Mouse (Mus musculus) CH12.LX (cell line): ENCODE data around the gene Sptlc3. TPM values are rescaled to one million over a fixed set of nuclear protein-coding genes. Genes with fewer than 3 reads are reported as not detected.
A peak's percentile ranks its signal among the peaks of the same experiment; 100 is the strongest.

Source experiments
- DNase-seq: peaks from one replicate; pipeline ENCODE4 v3.0.0-alpha.2; 2013; ENCODE audit errors: extremely low read depth
- H3K27ac ChIP-seq: 2 replicates; pipeline ENCODE4 v1.5.1; 2012; ENCODE audit warnings: low read depth, mild to moderate bottlenecking, control low read depth, moderate library complexity; ENCODE audit not compliant: insufficient read depth
- H3K27me3 ChIP-seq: replicated peaks from 2 replicates; pipeline ENCODE3; 2012; ENCODE audit warnings: inconsistent platforms
- H3K36me3 ChIP-seq, 2 experiments: replicated peaks in 1 of 2; 2 replicates each; pipeline versions ENCODE3 to v1.6.1; 2012; ENCODE audit warnings: inconsistent platforms in 1 of 2, low read length in 1 of 2, mild to moderate bottlenecking in 1 of 2, mixed read lengths in 1 of 2, moderate library complexity in 1 of 2; ENCODE audit not compliant: control insufficient read depth in 1 of 2, insufficient read depth in 1 of 2
- H3K4me1 ChIP-seq, 2 experiments: 2 replicates each; pipeline ENCODE4 v1.6.1; 2012; ENCODE audit warnings: inconsistent platforms in 1 of 2, moderate library complexity in 1 of 2; ENCODE audit not compliant: insufficient read depth in 2 of 2, control insufficient read depth in 1 of 2
- H3K4me2 ChIP-seq: 2 replicates; pipeline ENCODE4 v1.6.1; 2012; ENCODE audit warnings: low read depth, mild to moderate bottlenecking, control low read depth; ENCODE audit not compliant: poor library complexity, insufficient read depth, severe bottlenecking
- H3K4me3 ChIP-seq, 3 experiments: fragments of 150-350 bp in 1 of 3; sonication (generic) in 1 of 3; replicated peaks in 1 of 3; 2 replicates each; pipeline versions ENCODE3 to v1.5.1; 2011 to 2012; ENCODE audit warnings: low read depth in 2 of 3, low read length in 2 of 3, mild to moderate bottlenecking in 2 of 3, moderate library complexity in 2 of 3, control low read depth in 1 of 3, improper control_type of control experiment in 1 of 3, inconsistent platforms in 1 of 3, mixed read lengths in 1 of 3; ENCODE audit not compliant: poor library complexity in 1 of 3
- H3K79me2 ChIP-seq: replicated peaks from 2 replicates; pipeline ENCODE4 v1.6.1; 2012; ENCODE audit warnings: mild to moderate bottlenecking, moderate library complexity; ENCODE audit not compliant: control insufficient read depth, poor library complexity, insufficient read depth, severe bottlenecking; ENCODE audit errors: extremely low read depth
- H3K9ac ChIP-seq: 2 replicates; pipeline ENCODE4 v1.6.1; 2012; ENCODE audit warnings: low read depth, mild to moderate bottlenecking, control low read depth, moderate library complexity; ENCODE audit not compliant: insufficient read depth
- H3K9me3 ChIP-seq: replicated peaks from 2 replicates; pipeline ENCODE3; 2012; ENCODE audit warnings: low read length, inconsistent platforms, mixed read lengths
- CTCF ChIP-seq, 2 experiments: IDR thresholded peaks in 1 of 2; conservative IDR thresholded peaks in 1 of 2; 2 replicates each; pipeline ENCODE4 v1.5.1; 2011 to 2012; ENCODE audit warnings: low read depth in 2 of 2, low read length in 2 of 2, improper control_type of control experiment in 1 of 2, inconsistent platforms in 1 of 2, mild to moderate bottlenecking in 1 of 2, moderate library complexity in 1 of 2
- ETS1 ChIP-seq: conservative IDR thresholded peaks from 2 replicates; pipeline ENCODE4 v1.6.1; 2012; ENCODE audit warnings: low read depth, mild to moderate bottlenecking, inconsistent platforms, low read length, improper control_type of control experiment, moderate library complexity
- GABPA ChIP-seq: IDR thresholded peaks from 2 replicates; pipeline ENCODE4 v1.6.1; 2012; ENCODE audit warnings: low read depth, low read length, improper control_type of control experiment, inconsistent platforms; ENCODE audit not compliant: insufficient replicate concordance
- JUN ChIP-seq: IDR thresholded peaks from 2 replicates; pipeline ENCODE4 v1.6.1; 2011; ENCODE audit warnings: low read depth, mild to moderate bottlenecking, low read length, improper control_type of control experiment, moderate library complexity; ENCODE audit not compliant: insufficient read depth
- JUND ChIP-seq: conservative IDR thresholded peaks from 2 replicates; pipeline ENCODE4 v1.6.1; 2011; ENCODE audit warnings: low read depth, low read length, improper control_type of control experiment
- KAT2A ChIP-seq: IDR thresholded peaks from 2 replicates; pipeline ENCODE4 v1.6.1; 2012; ENCODE audit warnings: low read length, improper control_type of control experiment, inconsistent platforms; ENCODE audit not compliant: insufficient replicate concordance
- MAFK ChIP-seq: IDR thresholded peaks from 2 replicates; pipeline ENCODE4 v1.6.1; 2011; ENCODE audit warnings: low read length, improper control_type of control experiment; ENCODE audit not compliant: insufficient replicate concordance
- MAZ ChIP-seq: IDR thresholded peaks from 2 replicates; pipeline ENCODE4 v1.6.1; 2012; ENCODE audit warnings: low read depth, mild to moderate bottlenecking, inconsistent platforms, low read length, improper control_type of control experiment, moderate library complexity
- MXI1 ChIP-seq: IDR thresholded peaks from 2 replicates; pipeline ENCODE4 v1.6.1; 2011; ENCODE audit warnings: mild to moderate bottlenecking, low read depth, low read length, improper control_type of control experiment
- NELFE ChIP-seq: IDR thresholded peaks from 2 replicates; pipeline ENCODE4 v1.6.1; 2011; ENCODE audit warnings: low read depth, low read length, improper control_type of control experiment
- NRF1 ChIP-seq: IDR thresholded peaks from 2 replicates; pipeline ENCODE4 v1.6.1; 2014; ENCODE audit warnings: low read depth, mild to moderate bottlenecking, inconsistent platforms, low read length, improper control_type of control experiment, moderate library complexity
- POLR2A ChIP-seq: IDR thresholded peaks from 2 replicates; pipeline ENCODE4 v1.6.1; 2011; ENCODE audit warnings: low read depth, mild to moderate bottlenecking, improper control_type of control experiment, low read length
- POLR2AphosphoS2 ChIP-seq: IDR thresholded peaks from 2 replicates; pipeline ENCODE4 v1.6.1; 2011; ENCODE audit warnings: low read depth, low read length, improper control_type of control experiment
- SIN3A ChIP-seq: IDR thresholded peaks from 2 replicates; pipeline ENCODE4 v1.6.1; 2012; ENCODE audit warnings: low read length, improper control_type of control experiment, inconsistent platforms
- TBP ChIP-seq: conservative IDR thresholded peaks from 2 replicates; pipeline ENCODE4 v1.6.1; 2011; ENCODE audit warnings: low read depth, low read length, improper control_type of control experiment
- ZC3H11A ChIP-seq: IDR thresholded peaks from 2 replicates; pipeline ENCODE4 v1.6.1; 2012; ENCODE audit warnings: low read depth, mild to moderate bottlenecking, inconsistent platforms, low read length, improper control_type of control experiment
- dilution Hi-C: fragments of 300-500 bp; cut with MboI; formaldehyde crosslinking; loops from 2 replicates; pipeline ENCODE4 v1.14.3; 2020; ENCODE audit warnings: low sequenced_read_pairs; ENCODE audit not compliant: extremely low pct_unique_long_range_greater_than_20kb, extremely low pct_ligation_motif_present
- in situ Hi-C: fragments of 300-500 bp; cut with MboI; formaldehyde crosslinking; loops from 3 replicates; pipeline ENCODE4 v1.14.3; 2019; ENCODE audit warnings: low sequenced_read_pairs, low pct_ligation_motif_present, low pct_unique_long_range_greater_than_20kb, mixed read lengths
- polyA plus RNA-seq: library from polyadenylated mRNA; unstranded; fragments of >175 nt; gene quantifications from 2 replicates; pipeline ENCODE4 v1.2.1, GENCODE M21; 2012; ENCODE audit warnings: low read depth; ENCODE audit not compliant: insufficient read length
- total RNA-seq, 2 experiments: library from RNA; depleted of rRNA; stranded (reverse); fragments of 300-350 nt in 1 of 2; fragments of >200 nt in 1 of 2; gene quantifications; 2 replicates each; pipeline ENCODE4 v1.2.3; 2012 to 2014

Gene Sptlc3
- total and polyA plus RNA-seq, 3 experiments = not detected

- no peak overlapping the region for H3K9ac ChIP-seq
- H3K79me2 ChIP-seq = no peaks in the 10 kb centered on the region
- H3K4me1 ChIP-seq = peaks cover 2 to 5% of the 10 kb centered on the region in 2 experiments; a peak in 1 of 4 replicates
- TF ChIP-seq CTCF (conservative IDR thresholded peaks at IDR 0.05 in 1 of 2, IDR thresholded peaks at IDR 0.05 in 1 of 2; ENCODE audit: low read depth in 2 of 2, low read length in 2 of 2) = no peak
- no peak overlapping the region for H3K27ac ChIP-seq
- no peak for DNase-seq
- no peak overlapping the region for H3K4me3 ChIP-seq
- peak overlapping the region; percentile 37 for H3K4me2 ChIP-seq
- no peaks in the 10 kb centered on the region for H3K36me3 ChIP-seq
- dilution Hi-C loops = no loop called here
- no peaks in the 10 kb centered on the region for H3K9me3 ChIP-seq
- in situ Hi-C loops = no loop called here
- no peaks in the 10 kb centered on the region for H3K27me3 ChIP-seq
These were observed 178.1 kb downstream of the Sptlc3 start for GRCm38 (mm10) chr2:139671838-139672237.

- Histone ChIP-seq H3K36me3 (no peaks in the 10 kb centered on the region), H3K9me3 (peaks cover 5% of the 10 kb centered on the region), H3K9ac (no peak overlapping the region), H3K4me3 (no peak overlapping the region), H3K27ac (no peak overlapping the region), H3K79me2 (no peaks in the 10 kb centered on the region), H3K27me3 (no peaks in the 10 kb centered on the region), H3K4me1 (peaks cover 2 to 5% of the 10 kb centered on the region in 2 experiments; a peak in 1 of 4 replicates), H3K4me2 (peak overlapping the region; percentile 37; the same call in 1 of the 2 replicates)
- dilution Hi-C loops (no loop called here), in situ Hi-C loops (no loop called here)
- no peak for DNase-seq
- no peak for TF ChIP-seq KAT2A
- no peak for TF ChIP-seq JUN
- TF ChIP-seq JUND = no peak
- TF ChIP-seq MAZ = no peak
- TF ChIP-seq NELFE = no peak
- no peak for TF ChIP-seq POLR2A
- TF ChIP-seq ZC3H11A = no peak
- no peak for TF ChIP-seq SIN3A
- TF ChIP-seq MAFK = no peak
- TF ChIP-seq ETS1 = no peak
- no peak for TF ChIP-seq POLR2AphosphoS2
- TF ChIP-seq TBP = no peak
- TF ChIP-seq NRF1 = no peak
- no peak for TF ChIP-seq MXI1
- TF ChIP-seq GABPA = no peak
These were observed 178.7 kb downstream of the Sptlc3 start for GRCm38 (mm10) chr2:139672371-139672770.
